Mouse (Mus musculus): ENCODE data around the gene Pou2f3.

DNA sequence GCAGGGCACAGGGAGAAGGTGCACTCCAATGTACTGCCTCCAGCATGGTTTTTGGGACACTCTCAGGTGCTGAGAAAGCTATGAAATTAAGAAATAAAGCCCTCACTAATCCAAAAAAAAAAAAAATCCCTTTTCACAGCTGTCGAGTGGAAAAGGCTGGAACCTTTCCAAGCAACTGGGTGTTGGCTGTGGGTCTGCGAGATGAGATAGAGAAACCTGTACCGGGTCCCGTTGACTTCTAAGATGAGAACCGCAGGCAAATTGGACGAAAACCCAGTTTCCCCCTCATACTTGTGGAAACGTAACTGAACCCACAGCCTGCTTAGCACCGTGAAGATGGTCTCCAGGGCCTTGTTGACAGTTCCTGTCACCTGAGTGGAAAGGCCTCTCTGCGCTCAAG lies 59.2 kb downstream of the Pou2f3 start:
- TF ChIP-seq CTCF (IDR thresholded peaks at IDR 0.05; ENCODE audit: extremely low read depth, insufficient read depth, low read length) (no peak), POLR2A (IDR thresholded peaks at IDR 0.05; ENCODE audit: extremely low read depth, insufficient read depth, low read length) (no peak)
